Mouse (Mus musculus) midbrain, embryonic 16.5 days (tissue): ENCODE measurements around the gene Nek10. TPM values are rescaled to one million over a fixed set of nuclear protein-coding genes. Genes with fewer than 3 reads are reported as not detected.
"Not testable (repeated sequence)": the region's sequence is repeated elsewhere in the genome, so short reads cannot be mapped to it uniquely, and the experiment has no call there.

Source experiments
- ATAC-seq: fragments of 200-750 bp; cut with Nextera tagmentation; 2 replicates; pipeline ENCODE4 v1.8.0; 2017; ENCODE audit warnings: moderate TSS enrichment
- H3K27ac ChIP-seq: fragments of 300-500 bp; sonication (generic); 2 replicates; pipeline ENCODE4 v1.5.1; 2014; ENCODE audit warnings: mild to moderate bottlenecking, low read length, mixed read lengths
- H3K27me3 ChIP-seq: fragments of 300-500 bp; sonication (generic); 2 replicates; pipeline ENCODE4 v1.6.1; 2014; ENCODE audit warnings: low read depth, low read length, mixed read lengths; ENCODE audit not compliant: control insufficient read depth, insufficient read depth
- H3K36me3 ChIP-seq: fragments of 300-500 bp; sonication (generic); 2 replicates; pipeline ENCODE4 v1.6.1; 2014; ENCODE audit warnings: mild to moderate bottlenecking, low read length, moderate library complexity, mixed read lengths; ENCODE audit not compliant: control insufficient read depth, insufficient read depth
- H3K4me1 ChIP-seq: fragments of 300-500 bp; sonication (generic); 2 replicates; pipeline ENCODE4 v1.6.1; 2014; ENCODE audit warnings: mild to moderate bottlenecking, low read length, mixed read lengths; ENCODE audit not compliant: control insufficient read depth, insufficient read depth
- H3K4me2 ChIP-seq: fragments of 300-500 bp; sonication (generic); 2 replicates; pipeline ENCODE4 v1.6.1; 2014; ENCODE audit warnings: mild to moderate bottlenecking, low read length, mixed read lengths
- H3K4me3 ChIP-seq: fragments of 300-500 bp; sonication (generic); 2 replicates; pipeline ENCODE4 v1.5.1; 2014; ENCODE audit warnings: low read depth, mild to moderate bottlenecking, low read length, moderate library complexity, mixed read lengths
- H3K9ac ChIP-seq: fragments of 300-500 bp; sonication (generic); 2 replicates; pipeline ENCODE4 v1.6.1; 2014; ENCODE audit warnings: low read depth, low read length, mixed read lengths
- H3K9me3 ChIP-seq: fragments of 300-500 bp; sonication (generic); replicated peaks from 2 replicates; pipeline ENCODE4 v1.6.1; 2014; ENCODE audit warnings: mild to moderate bottlenecking, low read length, mixed read lengths; ENCODE audit not compliant: control insufficient read depth, poor library complexity, severe bottlenecking
- WGBS: fragments of 180-500 bp; shearing (Covaris S2); extraction: QIAGEN DNeasy Blood & Tissue Kit; methylation state at CpG from one replicate; pipeline ENCODE4 v1.1.7; 2014; 5-methylcytosine and 5-hydroxymethylcytosine counted together
- polyA plus RNA-seq: library from polyadenylated mRNA; unstranded; fragments of >200 nt; fragmentation: Nextera tagmentation; extraction: Ambion mirVana; gene quantifications from 2 replicates; pipeline ENCODE4 v1.2.1, GENCODE M21; 2015

Nek10 gene
- polyA plus RNA-seq, 1 experiment from 2014 or later: 0.54 TPM

DNA sequence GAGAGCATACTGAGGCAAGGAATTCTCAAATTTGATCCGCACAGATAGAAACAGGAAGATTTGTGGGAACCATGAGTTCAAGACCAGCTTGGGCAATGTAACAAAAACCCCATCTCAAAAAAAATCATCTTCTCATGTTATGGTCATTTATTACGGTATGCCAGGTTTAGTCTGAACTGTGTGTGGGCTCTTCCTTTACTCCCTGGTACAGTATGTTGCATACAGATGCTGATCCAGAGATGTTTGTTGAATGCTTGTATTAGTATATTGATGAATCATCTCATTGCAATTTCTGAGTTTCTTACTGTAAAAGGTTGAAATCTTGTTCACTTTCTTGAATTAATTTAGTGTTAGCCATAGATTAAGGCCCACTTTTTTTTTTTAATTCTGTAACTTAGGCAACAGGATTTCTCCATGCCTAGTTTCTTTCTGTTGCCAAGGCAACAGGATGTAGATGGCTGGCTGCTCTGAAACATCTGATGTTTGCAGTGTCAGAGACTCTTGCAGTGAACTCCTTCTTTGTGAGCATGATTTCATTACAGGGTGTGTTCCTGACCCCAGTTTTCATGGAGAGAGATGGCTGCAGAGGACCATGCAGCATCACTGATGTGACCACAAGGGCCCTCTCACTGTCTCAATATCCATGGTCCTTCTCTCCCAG is 156.7 kb downstream of the Nek10 start:
- peak; percentile 95 for ATAC-seq
- H3K4me2 ChIP-seq: no peak overlapping the region
- WGBS: 78% methylated on average over 2 of the region's 2 CpGs
- H3K27ac ChIP-seq: peak overlapping the region; percentile 92
- no peak overlapping the region for H3K4me3 ChIP-seq
- H3K9ac ChIP-seq: no peak overlapping the region
- H3K36me3 ChIP-seq: no peaks in the 10 kb centered on the region
- no peaks in the 10 kb centered on the region for H3K9me3 ChIP-seq
- no peaks in the 10 kb centered on the region for H3K27me3 ChIP-seq
- H3K4me1 ChIP-seq: peaks cover 15% of the 10 kb centered on the region

- H3K9me3 ChIP-seq: no peaks in the 10 kb centered on the region
- H3K27ac ChIP-seq: peak overlapping the region; percentile 92
- peaks cover 15% of the 10 kb centered on the region for H3K4me1 ChIP-seq
- ATAC-seq: peak; percentile 75
- H3K4me3 ChIP-seq: no peak overlapping the region
- no peak overlapping the region for H3K9ac ChIP-seq
- 53% methylated on average over 2 of the region's 2 CpGs for WGBS
- H3K27me3 ChIP-seq: no peaks in the 10 kb centered on the region
- no peak overlapping the region for H3K4me2 ChIP-seq
- no peaks in the 10 kb centered on the region for H3K36me3 ChIP-seq
Observed at GRCm38 (mm10) chr14:14960441-14960988, 157.3 kb downstream of the Nek10 start.

DNA sequence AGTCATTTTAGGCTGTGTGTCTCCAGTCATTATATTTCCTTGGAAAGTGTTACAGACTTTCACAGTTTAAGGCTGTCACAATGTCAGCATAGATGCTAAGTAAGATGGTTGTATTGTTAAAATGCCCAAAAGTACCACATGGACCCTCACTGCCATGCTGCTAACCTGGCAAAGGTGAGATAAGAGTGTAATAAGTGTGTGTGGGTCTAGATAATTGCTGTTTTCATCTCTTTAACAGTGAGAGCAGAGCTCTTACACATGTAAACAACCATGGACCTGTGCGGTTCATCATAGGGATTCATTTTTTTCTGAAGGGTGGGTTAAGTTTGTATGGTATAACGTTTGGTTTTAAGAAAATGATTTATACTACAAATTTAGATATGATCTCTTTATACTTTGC is 167.4 kb downstream of the Nek10 start:
- Histone ChIP-seq H3K4me1 (no peaks in the 10 kb centered on the region), H3K9me3 (no peaks in the 10 kb centered on the region), H3K4me3 (no peak overlapping the region), H3K4me2 (no peak overlapping the region), H3K9ac (no peak overlapping the region), H3K27ac (no peak overlapping the region), H3K27me3 (no peaks in the 10 kb centered on the region), H3K36me3 (no peaks in the 10 kb centered on the region)
- WGBS: 72% methylated on average over 2 of the region's 2 CpGs
- ATAC-seq: no peak

DNA sequence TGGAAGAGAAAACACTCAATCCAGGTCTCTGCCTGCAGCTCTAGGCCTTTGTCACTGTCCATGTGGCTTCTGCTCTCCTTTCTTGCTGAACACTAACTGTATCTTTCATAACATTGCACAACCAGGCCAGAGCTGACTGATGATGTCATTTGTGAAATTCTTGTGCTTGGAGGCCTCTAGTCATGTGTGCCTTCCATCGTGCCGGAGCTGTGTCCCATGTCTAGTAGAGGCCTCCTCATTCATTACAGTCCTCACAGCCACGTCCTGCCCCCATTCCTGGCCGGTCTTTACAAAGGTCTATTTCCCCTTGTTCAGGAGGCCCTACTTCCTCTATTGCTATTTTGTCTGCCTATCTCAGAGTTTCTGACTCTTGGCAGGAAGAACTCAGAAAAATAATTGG is 167.8 kb downstream of the Nek10 start:
- Histone ChIP-seq H3K27me3 (no peaks in the 10 kb centered on the region), H3K4me1 (no peaks in the 10 kb centered on the region), H3K9ac (no peak overlapping the region), H3K9me3 (no peaks in the 10 kb centered on the region), H3K27ac (no peak overlapping the region), H3K4me2 (no peak overlapping the region), H3K4me3 (no peak overlapping the region), H3K36me3 (no peaks in the 10 kb centered on the region)
- 84% methylated on average over 4 of the region's 4 CpGs for WGBS
- no peak for ATAC-seq

DNA sequence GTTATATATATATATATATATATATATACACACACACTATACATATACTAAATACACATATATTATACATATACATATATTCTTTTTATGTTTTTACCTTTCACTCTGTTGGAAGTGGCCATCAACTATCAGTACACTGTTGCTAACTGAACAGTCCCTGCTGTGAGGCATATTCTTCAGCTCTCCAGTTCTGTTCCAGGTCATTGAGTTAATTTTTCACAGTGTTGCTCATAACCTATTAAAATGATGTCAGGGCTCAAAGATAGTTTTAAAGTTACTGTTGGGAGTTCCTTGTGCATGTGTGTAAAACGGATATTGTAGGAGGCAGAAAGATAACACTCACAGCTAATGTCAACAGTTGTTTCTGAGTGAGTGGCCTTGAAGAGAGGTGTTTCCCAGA is 170.9 kb downstream of the Nek10 start:
- no peak for ATAC-seq
- H3K4me1 ChIP-seq: no peaks in the 10 kb centered on the region
- H3K4me2 ChIP-seq: no peak overlapping the region
- no peak overlapping the region for H3K27ac ChIP-seq
- H3K27me3 ChIP-seq: no peaks in the 10 kb centered on the region
- no peaks in the 10 kb centered on the region for H3K36me3 ChIP-seq
- H3K9me3 ChIP-seq: no peaks in the 10 kb centered on the region
- 63% methylated on average over 1 of the region's 1 CpGs for WGBS
- no peak overlapping the region for H3K9ac ChIP-seq
- H3K4me3 ChIP-seq: no peak overlapping the region

DNA sequence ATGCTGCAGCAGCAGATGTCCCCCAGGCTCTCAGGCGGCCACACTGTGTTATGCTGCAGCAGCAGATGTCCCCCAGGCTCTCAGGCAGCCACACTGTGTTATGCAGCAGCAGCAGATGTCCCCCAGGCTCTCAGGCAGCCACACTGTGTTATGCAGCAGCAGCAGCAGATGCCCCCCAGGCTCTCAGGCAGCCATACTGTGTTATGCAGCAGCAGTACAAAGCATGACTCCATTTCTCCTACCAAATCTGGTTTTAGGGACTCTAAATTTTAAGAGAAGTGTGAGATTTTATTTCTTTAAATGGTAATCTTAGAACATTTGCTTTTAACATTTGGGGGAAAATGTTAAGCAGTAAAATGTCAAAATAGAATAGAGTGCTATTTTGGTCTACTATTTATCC is 180.9 kb downstream of the Nek10 start:
- WGBS: 0% methylated on average over 1 of the region's 1 CpGs
- ATAC-seq: not testable (repeated sequence)

GRCm38 (mm10) chr14:14984710-14985647 is 181.8 kb downstream of the Nek10 start:
- no peak overlapping the region for H3K9ac ChIP-seq
- H3K27me3 ChIP-seq: no peaks in the 10 kb centered on the region
- no peak overlapping the region for H3K27ac ChIP-seq
- H3K4me2 ChIP-seq: no peak overlapping the region
- H3K4me3 ChIP-seq: no peak overlapping the region
- WGBS: 47% methylated on average over 11 of the region's 11 CpGs
- H3K9me3 ChIP-seq: no peaks in the 10 kb centered on the region
- H3K36me3 ChIP-seq: no peaks in the 10 kb centered on the region
- H3K4me1 ChIP-seq: no peaks in the 10 kb centered on the region
- peak; percentile 82 for ATAC-seq

More for the DNA sequence above, 180.9 kb downstream of the Nek10 start:
- H3K4me2 ChIP-seq, H3K9ac ChIP-seq, H3K9me3 ChIP-seq, H3K4me1 ChIP-seq, H3K36me3 ChIP-seq, H3K4me3 ChIP-seq, H3K27me3 ChIP-seq, H3K27ac ChIP-seq: not testable (repeated sequence)

DNA sequence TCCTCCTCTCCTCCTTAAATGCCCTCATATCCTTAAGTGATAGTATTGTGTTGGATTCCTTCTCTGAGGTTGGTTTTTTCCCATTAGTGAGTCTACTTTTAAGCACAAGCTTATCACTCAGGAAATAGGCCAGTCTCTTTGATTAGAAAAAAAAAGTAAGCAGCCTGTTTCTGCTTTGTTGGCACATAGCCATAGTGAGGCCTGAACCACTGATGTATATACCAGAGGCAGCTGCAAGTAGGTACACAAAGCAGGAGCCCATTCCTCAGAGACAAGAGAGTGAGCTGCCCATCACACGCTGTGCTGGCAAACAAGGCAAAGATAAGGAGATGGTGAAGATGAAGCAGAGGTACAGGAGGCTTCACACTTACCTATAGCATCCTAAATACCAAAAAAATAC is 184.2 kb downstream of the Nek10 start:
- no peak overlapping the region for H3K4me3 ChIP-seq
- H3K4me1 ChIP-seq: no peaks in the 10 kb centered on the region
- no peaks in the 10 kb centered on the region for H3K27me3 ChIP-seq
- ATAC-seq: no peak
- no peak overlapping the region for H3K4me2 ChIP-seq
- no peak overlapping the region for H3K9ac ChIP-seq
- H3K36me3 ChIP-seq: no peaks in the 10 kb centered on the region
- no peak overlapping the region for H3K27ac ChIP-seq
- no peaks in the 10 kb centered on the region for H3K9me3 ChIP-seq
- WGBS: 50% methylated on average over 1 of the region's 1 CpGs

- H3K27ac ChIP-seq: no peak overlapping the region
- H3K36me3 ChIP-seq: no peaks in the 10 kb centered on the region
- H3K4me1 ChIP-seq: no peaks in the 10 kb centered on the region
- no peaks in the 10 kb centered on the region for H3K27me3 ChIP-seq
- no peaks in the 10 kb centered on the region for H3K9me3 ChIP-seq
- no peak overlapping the region for H3K4me3 ChIP-seq
- no peak overlapping the region for H3K4me2 ChIP-seq
- no peak for ATAC-seq
- WGBS: 89% methylated on average over 2 of the region's 2 CpGs
- H3K9ac ChIP-seq: no peak overlapping the region
Observed at GRCm38 (mm10) chr14:14991642-14992041, 188.4 kb downstream of the Nek10 start.
